Mouse (Mus musculus) embryonic stem cell, embryonic (primary cell): ENCODE results near the gene Araf.

Experiments
- CTCF ChIA-PET, 4 experiments: fragments of 300-600 bp in 2 of 4; fragments of 350-600 bp in 2 of 4; sonication (Branson Sonifier 250); formaldehyde crosslinking; loops; one replicate each; lab custom pipeline; 2022; ENCODE audit warnings: inconsistent platforms in 2 of 4; lab: Charles Lee
- POLR2A ChIA-PET, 4 experiments: fragments of 300-600 bp in 2 of 4; fragments of 350-600 bp in 2 of 4; sonication (Branson Sonifier 250); formaldehyde crosslinking; loops; one replicate each; lab custom pipeline; 2022; ENCODE audit warnings: antibody characterized with exemption in 4 of 4, inconsistent platforms in 1 of 4; lab: Charles Lee

The Araf gene

GRCm38 (mm10) chrX:20816974-20817373, 19.4 kb downstream of the Araf start:
- ChIA-PET CTCF (interaction anchor here in 1 of 4 experiments (2.2 kb wide), 1 partner anchor 18 kb away, joined by 7 read pairs; no protein-coding TSS in a partner anchor), POLR2A (interaction anchor here in 1 of 4 experiments (1.7 kb wide), 1 partner anchor 134 kb away, joined by 4 read pairs; the partner anchor contains the start of gene Elk1)

GRCm38 (mm10) chrX:20819204-20819628, 21.6 kb downstream of the Araf start:
- POLR2A ChIA-PET = interaction anchor here in 3 of 4 experiments (0.6 to 2.7 kb wide), 14 partner anchors 10 to 455 kb away, joined by 3 to 16 read pairs (median 4); partner anchors contain the start of genes Cdk16 (in 1 of the 3), Ndufb11 (in 1 of the 3), Rbm10 (in 1 of the 3) and Rp2 (in 1 of the 3)
- CTCF ChIA-PET = interaction anchor here in 3 of 4 experiments (0.6 to 1.9 kb wide), 5 partner anchors 21 to 445 kb away, joined by 3 to 5 read pairs (median 5); no protein-coding TSS in a partner anchor

- ChIA-PET POLR2A (interaction anchor here in 3 of 4 experiments (0.6 to 2.7 kb wide), 18 partner anchors 9 to 456 kb away, joined by 3 to 16 read pairs (median 4); partner anchors contain the start of genes Cdk16 (in 2 of the 3), Ndufb11 (in 1 of the 3), Rbm10 (in 1 of the 3) and Rp2 (in 1 of the 3)), CTCF (interaction anchor here (0.6 to 1.9 kb wide), 12 partner anchors 20 to 658 kb away, joined by 3 to 5 read pairs (median 4); no protein-coding TSS in a partner anchor)
Measured at GRCm38 (mm10) chrX:20819708-20820426, 22.3 kb downstream of the Araf start.

GRCm38 (mm10) chrX:20828934-20829333, 31.3 kb downstream of the Araf start:
- POLR2A ChIA-PET = interaction anchor here in 2 of 4 experiments (1.1 to 1.9 kb wide), 4 partner anchors 9 to 166 kb away, joined by 3 to 13 read pairs (median 6); no protein-coding TSS in a partner anchor
- CTCF ChIA-PET = interaction anchor here in 2 of 4 experiments (1.0 to 2.0 kb wide), 2 partner anchors 117 kb away, joined by 5 to 6 read pairs; no protein-coding TSS in a partner anchor

GRCm38 (mm10) chrX:20847232-20847631, 49.6 kb downstream of the Araf start:
- ChIA-PET CTCF (no interaction called here), POLR2A (interaction anchor here in 3 of 4 experiments (1.0 to 2.5 kb wide), 7 partner anchors 15 to 184 kb away, joined by 3 to 10 read pairs (median 4); partner anchors contain the start of genes Elk1 (in 1 of the 3) and Timp1 (in 1 of the 3))

GRCm38 (mm10) chrX:20847816-20848215, 50.2 kb downstream of the Araf start:
- ChIA-PET POLR2A (interaction anchor here (0.5 to 2.5 kb wide), 18 partner anchors 9 to 504 kb away, joined by 3 to 10 read pairs (median 4); partner anchors contain the start of genes Cdk16 (in 1 of the 4), Elk1 (in 1 of the 4), Uba1 (in 1 of the 4) and Uxt (in 1 of the 4)), CTCF (no interaction called here)

GRCm38 (mm10) chrX:20848256-20848984, 50.8 kb downstream of the Araf start:
- CTCF ChIA-PET = no interaction called here
- POLR2A ChIA-PET = interaction anchor here (0.5 to 2.5 kb wide), 19 partner anchors 9 to 504 kb away, joined by 3 to 10 read pairs (median 4); partner anchors contain the start of genes Cdk16 (in 1 of the 4), Elk1 (in 1 of the 4), Timp1 (in 1 of the 4) and Uba1 (in 1 of the 4)

- CTCF ChIA-PET = no interaction called here
- POLR2A ChIA-PET = interaction anchor here in 2 of 4 experiments (1.4 to 1.7 kb wide), 2 partner anchors 16 kb away, joined by 3 to 4 read pairs; partner anchors contain the start of gene Timp1 (in 2 of the 2)
Measured at GRCm38 (mm10) chrX:20853794-20854193, 56.2 kb downstream of the Araf start.

GRCm38 (mm10) chrX:20861453-20862104, 64.0 kb downstream of the Araf start:
- CTCF ChIA-PET = interaction anchor here in 1 of 4 experiments (1.3 kb wide), 1 partner anchor 84 kb away, joined by 3 read pairs; no protein-coding TSS in a partner anchor
- POLR2A ChIA-PET = interaction anchor here in 3 of 4 experiments (0.6 to 1.8 kb wide), 6 partner anchors 8 to 103 kb away, joined by 3 to 6 read pairs (median 4); partner anchors contain the start of gene Timp1 (in 1 of the 3)

- POLR2A ChIA-PET = interaction anchor here in 3 of 4 experiments (0.6 to 2.0 kb wide), 11 partner anchors 8 to 204 kb away, joined by 3 to 6 read pairs (median 4); partner anchors contain the start of genes Elk1 (in 1 of the 3), Timp1 (in 1 of the 3) and Uba1 (in 1 of the 3)
- CTCF ChIA-PET = interaction anchor here in 1 of 4 experiments (1.3 kb wide), 1 partner anchor 84 kb away, joined by 3 read pairs; no protein-coding TSS in a partner anchor
Measured at GRCm38 (mm10) chrX:20862105-20863065, 64.8 kb downstream of the Araf start.

- ChIA-PET CTCF (interaction anchor here in 3 of 4 experiments (0.6 to 1.3 kb wide), 4 partner anchors 10 to 83 kb away, joined by 3 read pairs; no protein-coding TSS in a partner anchor), POLR2A (interaction anchor here in 3 of 4 experiments (0.6 to 2.0 kb wide), 8 partner anchors 9 to 205 kb away, joined by 3 to 6 read pairs (median 3); partner anchors contain the start of genes Elk1 (in 1 of the 3) and Uba1 (in 1 of the 3))
Measured at GRCm38 (mm10) chrX:20863161-20864101, 65.8 kb downstream of the Araf start.

GRCm38 (mm10) chrX:20868091-20868490, 70.5 kb downstream of the Araf start:
- ChIA-PET POLR2A (interaction anchor here in 1 of 4 experiments (1.0 kb wide), 1 partner anchor 9 kb away, joined by 3 read pairs; no protein-coding TSS in a partner anchor), CTCF (no interaction called here)

- CTCF ChIA-PET = no interaction called here
- POLR2A ChIA-PET = interaction anchor here (1.0 to 1.7 kb wide), 11 partner anchors 8 to 207 kb away, joined by 3 to 6 read pairs (median 3); no protein-coding TSS in a partner anchor
Measured at GRCm38 (mm10) chrX:20869203-20869602, 71.6 kb downstream of the Araf start.

GRCm38 (mm10) chrX:20869962-20870513, 72.4 kb downstream of the Araf start, which contains the start of gene Timp1:
Gene Timp1 (plus strand): TSS chrX:20870166.
- CTCF ChIA-PET = no interaction called here
- POLR2A ChIA-PET = interaction anchor here (0.6 to 1.7 kb wide), 14 partner anchors 8 to 208 kb away, joined by 3 to 6 read pairs (median 4); partner anchors contain the start of gene Elk1 (in 1 of the 4)
